Mouse (Mus musculus): Measurements from ENCODE around the gene Afm.

Afm gene

GRCm38 (mm10) chr5:90518356-90519100, at the start of gene Afm:
TSS of gene Afm (plus strand) at chr5:90518932.
- POLR2A ChIA-PET = no interaction called here

GRCm38 (mm10) chr5:90470836-90471235, 47.9 kb upstream of the Afm start:
- ChIA-PET POLR2A (no interaction called here), CTCF (no interaction called here)

More at GRCm38 (mm10) chr5:90518356-90519100, at the start of gene Afm:
- CTCF ChIA-PET = interaction anchor here in 2 of 4 experiments (1.1 kb wide), 2 partner anchors 18 to 68 kb away, joined by 3 read pairs; no protein-coding TSS in a partner anchor

- ChIA-PET CTCF (no interaction called here), POLR2A (no interaction called here)
Measured at GRCm38 (mm10) chr5:90473902-90474301, 44.8 kb upstream of the Afm start.

GRCm38 (mm10) chr5:90474369-90474768, 44.4 kb upstream of the Afm start:
- ChIA-PET CTCF (no interaction called here), POLR2A (no interaction called here)

- ChIA-PET CTCF (no interaction called here), POLR2A (no interaction called here)
Measured at GRCm38 (mm10) chr5:90476741-90477140, 42.0 kb upstream of the Afm start.

GRCm38 (mm10) chr5:90477308-90478140, 41.2 kb upstream of the Afm start:
- ChIA-PET POLR2A (no interaction called here), CTCF (no interaction called here)

- CTCF ChIA-PET = no interaction called here
- POLR2A ChIA-PET = no interaction called here
Measured at GRCm38 (mm10) chr5:90478886-90479285, 39.8 kb upstream of the Afm start.

GRCm38 (mm10) chr5:90485597-90485996, 33.1 kb upstream of the Afm start:
- ChIA-PET CTCF (no interaction called here), POLR2A (no interaction called here)

- ChIA-PET POLR2A (no interaction called here), CTCF (interaction anchor here in 2 of 4 experiments (0.8 to 1.1 kb wide), 2 partner anchors 13 kb away, joined by 3 read pairs; no protein-coding TSS in a partner anchor)
Measured at GRCm38 (mm10) chr5:90488323-90488722, 30.4 kb upstream of the Afm start.

GRCm38 (mm10) chr5:90490518-90490917, 28.2 kb upstream of the Afm start, which contains the start of gene Afp:
TSS of gene Afp (plus strand) at chr5:90490737.
- POLR2A ChIA-PET = no interaction called here
- CTCF ChIA-PET = interaction anchor here in 1 of 4 experiments (1.2 kb wide), 1 partner anchor 12 kb away, joined by 9 read pairs; no protein-coding TSS in a partner anchor

- CTCF ChIA-PET = interaction anchor here in 2 of 4 experiments (1.0 to 1.9 kb wide), 2 partner anchors 8 kb away, joined by 5 to 7 read pairs; no protein-coding TSS in a partner anchor
- POLR2A ChIA-PET = no interaction called here
Measured at GRCm38 (mm10) chr5:90492440-90492839, 26.3 kb upstream of the Afm start.

- ChIA-PET POLR2A (no interaction called here), CTCF (no interaction called here)
Measured at GRCm38 (mm10) chr5:90494308-90494707, 24.4 kb upstream of the Afm start.

GRCm38 (mm10) chr5:90499509-90499908, 19.2 kb upstream of the Afm start:
- POLR2A ChIA-PET = no interaction called here
- CTCF ChIA-PET = interaction anchor here in 3 of 4 experiments (1.0 to 1.5 kb wide), 4 partner anchors 89 to 298 kb away, joined by 3 to 4 read pairs (median 4); no protein-coding TSS in a partner anchor

- POLR2A ChIA-PET = no interaction called here
- CTCF ChIA-PET = interaction anchor here (0.5 to 1.5 kb wide), 31 partner anchors 8 to 1960 kb away, joined by 3 to 7 read pairs (median 3); partner anchors contain the start of genes Afm (in 1 of the 4) and Rassf6 (in 1 of the 4)
Measured at GRCm38 (mm10) chr5:90500714-90501113, 18.0 kb upstream of the Afm start.

- ChIA-PET POLR2A (interaction anchor here in 1 of 4 experiments (1.5 kb wide), 1 partner anchor 135 kb away, joined by 5 read pairs; the partner anchor contains the start of gene Gm9958), CTCF (interaction anchor here in 1 of 4 experiments (1.0 kb wide), 1 partner anchor 12 kb away, joined by 9 read pairs; the partner anchor contains the start of gene Afp)
Measured at GRCm38 (mm10) chr5:90501752-90502151, 17.0 kb upstream of the Afm start.

- POLR2A ChIA-PET = no interaction called here
Measured at GRCm38 (mm10) chr5:90504742-90505141, 14.0 kb upstream of the Afm start.

GRCm38 (mm10) chr5:90506507-90506906, 12.2 kb upstream of the Afm start:
- POLR2A ChIA-PET = no interaction called here
- CTCF ChIA-PET = interaction anchor here in 1 of 4 experiments (0.8 kb wide), 1 partner anchor 303 kb away, joined by 4 read pairs; no protein-coding TSS in a partner anchor

More at GRCm38 (mm10) chr5:90504742-90505141, 14.0 kb upstream of the Afm start:
- CTCF ChIA-PET = interaction anchor here in 1 of 4 experiments (0.9 kb wide), 1 partner anchor 8 kb away, joined by 3 read pairs; no protein-coding TSS in a partner anchor

GRCm38 (mm10) chr5:90507411-90507949, 11.3 kb upstream of the Afm start:
- CTCF ChIA-PET = interaction anchor here in 1 of 4 experiments (0.8 to 1.0 kb wide), 2 partner anchors 81 to 304 kb away, joined by 3 to 4 read pairs; no protein-coding TSS in a partner anchor
- POLR2A ChIA-PET = no interaction called here

GRCm38 (mm10) chr5:90509828-90510592, 8.7 kb upstream of the Afm start:
- ChIA-PET CTCF (no interaction called here), POLR2A (no interaction called here)

All from embryonic stem cell, embryonic (primary cell).